Mouse (Mus musculus) cerebellum, adult 9-11 months (tissue): ENCODE measurements at regions not wholly inside any gene's neighbourhood (a gene's known extent, or its start where the extent isn't known, plus 50 kb on each side); places are given as distances from the start of the nearest gene placed in this dataset.
A peak's percentile ranks its signal among the peaks of the same experiment; 100 is the strongest.

ENCODE experiments used
- DNase-seq: peaks from one replicate; pipeline ENCODE4 v3.0.0; 2022

- DNase-seq = no peak
Measured at GRCm38 (mm10) chr19:57541693-57542314, 69.0 kb upstream of the Atrnl1 start.

DNA sequence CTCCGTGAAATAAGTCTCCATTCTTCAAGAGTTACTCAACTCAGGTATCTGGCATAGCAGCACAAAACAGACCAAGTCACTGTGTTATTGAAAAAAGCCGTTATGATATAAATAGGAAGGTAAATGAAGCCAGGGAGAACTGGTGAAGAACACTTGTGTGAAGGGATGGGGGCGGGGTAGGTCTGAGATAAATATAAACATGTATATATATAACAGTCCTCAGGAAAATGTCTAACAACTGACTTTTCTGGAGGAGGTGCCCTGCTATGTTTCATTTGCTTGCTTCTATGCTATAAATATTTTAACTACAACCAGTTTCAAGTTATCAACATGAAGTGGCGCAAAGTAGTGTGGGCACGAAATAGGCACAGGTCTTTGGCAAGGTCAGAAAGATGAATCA, 68.3 kb upstream of the Atrnl1 start:
- DNase-seq = no peak

- peak; percentile 85 for DNase-seq
Measured at GRCm38 (mm10) chr19:57543681-57544214, 67.1 kb upstream of the Atrnl1 start.

- peak; percentile 16 for DNase-seq
Measured at GRCm38 (mm10) chr19:57544229-57544879, 66.5 kb upstream of the Atrnl1 start.

- DNase-seq = no peak
Measured at GRCm38 (mm10) chr19:57545071-57545470, 65.8 kb upstream of the Atrnl1 start.

DNA sequence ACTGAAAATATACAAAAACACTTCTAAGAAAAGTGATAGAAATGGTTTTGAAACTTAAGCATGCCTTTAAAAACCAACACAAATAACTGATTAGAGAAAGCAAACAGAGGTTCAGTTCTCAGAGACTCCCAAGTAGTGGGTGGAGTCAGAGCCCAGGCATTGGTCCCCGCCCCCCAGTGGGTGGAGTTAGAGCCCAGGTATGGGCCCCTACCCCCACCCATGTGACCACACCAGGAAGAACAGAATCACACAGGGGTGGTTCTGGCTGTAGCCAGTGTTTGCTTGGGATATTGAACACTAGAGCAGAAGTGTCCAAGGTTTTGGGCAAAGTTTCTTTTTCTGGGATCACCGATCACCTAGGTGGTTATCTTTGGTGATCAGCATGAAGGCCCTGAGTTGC, 64.8 kb upstream of the Atrnl1 start:
- no peak for DNase-seq

DNA sequence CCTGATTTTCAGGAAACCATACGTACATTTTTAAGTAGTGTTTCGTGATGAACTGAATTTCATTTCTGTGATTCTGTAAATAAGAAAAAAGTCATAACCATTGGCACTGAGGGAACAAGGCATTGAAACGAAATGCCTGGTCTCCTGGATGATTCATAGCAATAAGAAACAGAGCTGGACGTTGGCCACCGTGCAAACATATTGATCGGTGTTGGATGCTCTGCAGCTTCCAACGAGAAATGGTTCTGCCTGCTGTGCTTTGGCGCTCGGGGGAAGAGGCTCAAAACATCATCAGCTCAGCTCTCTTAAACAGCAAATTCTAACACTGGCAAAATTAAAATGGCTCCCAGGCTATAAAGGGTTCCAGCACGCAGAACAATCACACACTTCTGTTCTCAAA, 64.3 kb upstream of the Atrnl1 start:
- no peak for DNase-seq

GRCm38 (mm10) chr19:57548093-57548492, 62.7 kb upstream of the Atrnl1 start:
- no peak for DNase-seq

GRCm38 (mm10) chr19:57548661-57549060, 62.2 kb upstream of the Atrnl1 start:
- no peak for DNase-seq

DNA sequence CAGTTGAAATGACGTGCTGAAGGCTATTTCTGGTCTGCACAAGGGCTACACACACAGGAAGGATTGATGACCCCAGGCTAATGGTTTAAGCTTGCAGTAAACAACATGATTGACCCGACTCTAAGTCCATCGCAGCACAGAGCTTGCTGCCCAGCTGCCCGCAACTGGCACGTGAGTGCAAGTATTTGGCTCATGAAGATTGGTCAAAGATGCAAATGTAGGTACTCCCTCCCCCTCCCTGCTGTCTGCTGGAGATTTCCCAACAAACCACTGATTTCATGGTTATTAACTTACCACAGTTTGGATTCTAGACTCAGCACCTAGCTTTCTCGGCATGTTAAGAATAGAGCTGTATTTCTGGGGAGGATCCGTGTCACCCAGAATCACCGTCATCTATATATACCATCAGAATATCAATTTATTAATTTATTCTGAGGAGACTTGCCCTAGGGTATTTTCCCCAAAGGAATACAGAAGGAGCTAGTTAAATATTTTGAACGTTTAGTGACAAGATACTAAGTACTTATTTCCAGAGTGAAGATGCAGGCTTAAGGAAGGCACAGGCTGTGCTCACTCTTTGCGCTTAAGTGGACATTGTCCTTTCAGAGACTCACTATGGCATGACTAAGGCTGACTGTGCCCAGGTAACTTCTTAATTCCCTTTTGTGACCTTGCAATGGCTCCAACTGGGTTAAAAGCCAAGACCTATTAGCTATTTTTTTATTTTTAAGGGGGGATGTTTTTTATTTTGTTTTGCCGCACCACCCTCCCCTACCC, 57.7 kb upstream of the Atrnl1 start:
- no peak for DNase-seq

DNA sequence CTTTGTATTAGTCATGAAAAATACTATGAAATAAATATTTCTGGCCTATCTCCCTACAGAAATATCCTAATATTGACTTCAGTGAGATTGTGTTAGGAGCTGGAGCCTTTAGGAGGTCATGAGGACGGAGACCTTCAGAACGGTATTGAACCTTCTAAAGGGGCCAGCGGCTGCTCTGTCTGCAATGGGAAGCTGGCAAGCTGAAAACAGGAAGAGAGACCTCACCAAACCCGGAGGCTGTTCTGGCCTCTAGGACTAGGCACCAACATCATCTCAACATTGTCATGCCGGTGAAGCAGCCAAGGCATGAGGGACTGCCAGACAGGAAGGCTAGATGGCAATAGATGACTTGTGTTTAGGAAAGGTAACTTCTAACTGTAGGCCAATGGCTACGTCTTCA, 56.7 kb upstream of the Atrnl1 start:
- DNase-seq = no peak

- DNase-seq = no peak
Measured at GRCm38 (mm10) chr19:57555313-57555712, 55.5 kb upstream of the Atrnl1 start.

- DNase-seq = no peak
Measured at GRCm38 (mm10) chr19:57558420-57558967, 52.3 kb upstream of the Atrnl1 start.

- DNase-seq = no peak
Measured at GRCm38 (mm10) chr19:57560757-57561156, 50.1 kb upstream of the Atrnl1 start.
